Mouse (Mus musculus): ENCODE data around the gene Gpsm2. TPM values are rescaled to one million over a fixed set of nuclear protein-coding genes. Genes with fewer than 3 reads are reported as not detected.
A peak's percentile ranks its signal among the peaks of the same experiment; 100 is the strongest.
"Not testable (repeated sequence)": the region's sequence is repeated elsewhere in the genome, so short reads cannot be mapped to it uniquely, and the experiment has no call there.

The Gpsm2 gene
- polyA plus RNA-seq, 1 experiment from 2014 or later, result 35.9 TPM

DNA sequence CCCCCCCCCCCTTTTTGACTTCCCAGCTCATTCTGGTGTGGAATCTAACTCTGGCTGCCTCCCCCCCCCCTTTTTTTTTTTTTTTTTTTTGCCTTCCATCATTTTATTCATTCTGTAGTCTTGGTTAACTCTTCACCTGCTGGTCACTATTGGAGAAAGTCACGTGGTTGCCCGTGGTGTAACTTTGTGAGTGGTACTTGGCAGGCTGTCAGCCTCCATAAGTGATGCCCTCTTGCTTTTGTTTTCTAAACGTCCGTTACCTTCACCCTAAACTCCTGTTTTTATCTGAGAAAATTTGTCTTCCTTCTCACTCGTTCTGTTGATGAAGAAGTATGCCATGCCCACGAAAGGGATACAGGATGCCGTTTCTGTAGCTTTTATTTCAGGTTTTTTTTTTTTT is 66.6 kb downstream of the Gpsm2 start:
- no peaks in the 10 kb centered on the region for H3K9me3 ChIP-seq (replicated peaks)
- peak overlapping the region; percentile 77 for H3K4me2 ChIP-seq
- H3K27me3 ChIP-seq, result no peaks in the 10 kb centered on the region
- peak overlapping the region; percentile 76; the same call in 1 of the 2 replicates for H3K4me3 ChIP-seq (replicated peaks)
- peaks cover 25% of the 10 kb centered on the region for H3K4me1 ChIP-seq (replicated peaks)
- no peak for DNase-seq
- no peak overlapping the region for H3K9ac ChIP-seq
- peaks cover 20% of the 10 kb centered on the region; the same call in 1 of the 2 replicates for H3K36me3 ChIP-seq
- WGBS (ENCODE audit: insufficient replicate concordance), result 81% methylated on average over 7 of the region's 7 CpGs
- H3K27ac ChIP-seq, result no peak overlapping the region
- no peak for ATAC-seq (ENCODE audit: low read depth)

DNA sequence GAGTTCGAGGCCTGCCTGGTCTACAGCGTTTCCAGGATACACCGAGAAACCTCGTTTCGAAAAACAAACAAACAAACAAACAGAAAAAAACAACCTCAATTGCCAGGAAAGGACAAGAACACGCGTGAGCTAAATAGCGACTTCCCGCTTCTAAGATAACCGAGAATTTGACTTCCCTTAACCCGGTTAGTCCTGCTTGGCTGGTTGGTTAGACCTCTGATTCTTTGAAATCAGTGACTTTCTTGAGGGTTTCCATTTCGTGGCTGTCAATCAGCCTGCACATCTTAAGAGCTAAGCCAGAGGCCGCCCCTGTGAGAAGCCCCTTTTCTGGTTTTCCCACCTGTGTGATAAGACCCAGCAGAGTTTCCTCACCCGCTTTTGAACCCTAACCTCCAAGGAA is 67.5 kb downstream of the Gpsm2 start:
- Histone ChIP-seq H3K4me3 (replicated peaks) (peak overlapping the region; percentile 76), H3K27ac (peak overlapping the region; percentile 71), H3K9ac (peak overlapping the region; percentile 83), H3K4me2 (peak overlapping the region; percentile 77), H3K9me3 (replicated peaks) (no peaks in the 10 kb centered on the region), H3K4me1 (replicated peaks) (peaks cover 25% of the 10 kb centered on the region), H3K36me3 (peaks cover 13% of the 10 kb centered on the region; the same call in 1 of the 2 replicates), H3K27me3 (no peaks in the 10 kb centered on the region)
- ATAC-seq (ENCODE audit: low read depth) (no peak), DNase-seq (no peak)
- WGBS (ENCODE audit: insufficient replicate concordance), result 5% methylated on average over 14 of the region's 14 CpGs

DNA sequence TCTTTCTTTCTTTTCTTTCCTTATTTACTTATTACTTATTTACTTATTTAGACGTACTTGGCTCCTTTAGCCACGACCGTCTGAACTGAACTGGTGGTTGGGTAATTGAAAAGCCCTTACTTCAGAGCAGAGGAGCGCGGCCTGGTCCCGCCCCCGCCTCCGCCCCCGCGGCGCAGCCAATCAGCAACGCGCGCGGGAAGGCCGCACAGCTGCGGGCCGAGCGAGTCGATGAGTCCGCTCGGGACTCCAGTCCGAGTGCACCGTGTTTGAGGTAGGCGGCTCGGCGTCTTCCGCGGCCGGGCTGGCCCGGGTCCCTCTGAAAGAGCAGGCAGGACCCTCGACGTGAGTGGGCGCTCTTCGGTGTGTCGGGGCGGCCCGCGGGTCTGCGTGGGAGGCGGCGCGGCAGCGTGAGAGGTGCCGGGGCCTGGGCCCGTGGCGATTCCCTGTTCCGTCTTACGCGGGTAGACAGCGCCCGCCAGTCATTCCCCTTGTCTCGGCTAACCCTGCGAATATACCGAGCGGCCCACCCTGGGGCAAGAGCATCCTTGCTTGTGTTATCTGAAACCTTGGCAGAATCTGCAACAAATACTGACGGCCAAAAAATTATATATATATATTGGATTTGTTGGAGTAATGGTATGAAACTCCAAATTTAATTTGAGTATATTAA is 68.3 kb downstream of the Gpsm2 start, which contains the start of gene Clcc1:
Gene Clcc1, plus strand, starts transcription at position 204 of the 670 bp plus-strand sequence.
- Histone ChIP-seq H3K36me3 (peaks cover 10% of the 10 kb centered on the region; the same call in 1 of the 2 replicates), H3K27me3 (no peaks in the 10 kb centered on the region), H3K4me1 (replicated peaks) (peaks cover 25% of the 10 kb centered on the region), H3K4me3 (replicated peaks) (peak within 1 kb of the TSS; percentile 76), H3K27ac (peak within 1 kb of the TSS; percentile 71), H3K4me2 (peak within 1 kb of the TSS; percentile 77), H3K9ac (peak within 1 kb of the TSS; percentile 83), H3K9me3 (replicated peaks) (no peaks in the 10 kb centered on the region)
- DNase-seq (peak; percentile 93), ATAC-seq (ENCODE audit: low read depth) (peak; percentile 95)
- under 1% methylated on average over 57 of the region's 57 CpGs for WGBS (ENCODE audit: insufficient replicate concordance)

DNA sequence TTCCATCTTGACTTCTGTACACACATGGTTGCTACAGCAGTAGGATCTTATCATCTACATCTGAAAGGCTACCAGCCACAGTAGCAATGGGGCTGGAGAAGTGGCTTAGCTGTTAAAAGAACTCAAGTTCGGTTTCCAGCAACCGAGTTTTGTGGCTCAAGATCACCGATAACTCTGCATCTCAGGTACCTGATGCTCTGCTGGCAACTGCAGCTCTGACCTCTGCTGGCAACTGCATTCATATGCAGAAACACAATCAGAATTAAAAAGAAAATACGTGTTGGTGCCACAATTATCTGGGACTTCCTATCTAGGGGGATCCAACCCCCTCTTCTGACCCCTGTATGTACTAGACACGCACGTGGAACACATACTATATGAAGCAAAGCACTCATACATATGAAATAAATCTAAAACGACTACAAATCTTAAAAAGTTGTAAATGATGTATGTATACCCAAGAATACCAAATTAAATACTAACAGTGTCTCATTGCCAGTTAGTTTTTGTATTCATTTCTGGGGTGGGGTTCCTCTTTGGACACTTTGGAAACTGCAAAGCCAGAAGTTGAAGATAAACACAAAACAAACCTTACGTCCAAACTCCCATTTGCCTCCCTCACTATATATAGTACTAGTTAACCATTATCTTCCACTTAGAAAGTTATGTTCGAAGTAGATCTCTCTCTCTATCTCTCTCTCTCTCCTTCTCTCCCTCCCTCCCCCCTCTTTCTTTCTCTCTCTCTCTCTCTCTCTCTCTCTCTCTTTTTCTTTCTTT is 69.1 kb downstream of the Gpsm2 start:
- Histone ChIP-seq H3K27ac (no peak overlapping the region), H3K9me3 (replicated peaks) (no peaks in the 10 kb centered on the region), H3K9ac (peak overlapping the region; percentile 46), H3K27me3 (no peaks in the 10 kb centered on the region), H3K36me3 (peaks cover 4% of the 10 kb centered on the region; the same call in 1 of the 2 replicates), H3K4me1 (replicated peaks) (peaks cover 25% of the 10 kb centered on the region), H3K4me3 (replicated peaks) (peak overlapping the region; percentile 39), H3K4me2 (peak overlapping the region; percentile 77)
- no peak for DNase-seq
- WGBS (ENCODE audit: insufficient replicate concordance), result 16% methylated on average over 9 of the region's 9 CpGs
- peak; percentile 41 for ATAC-seq (ENCODE audit: low read depth)

DNA sequence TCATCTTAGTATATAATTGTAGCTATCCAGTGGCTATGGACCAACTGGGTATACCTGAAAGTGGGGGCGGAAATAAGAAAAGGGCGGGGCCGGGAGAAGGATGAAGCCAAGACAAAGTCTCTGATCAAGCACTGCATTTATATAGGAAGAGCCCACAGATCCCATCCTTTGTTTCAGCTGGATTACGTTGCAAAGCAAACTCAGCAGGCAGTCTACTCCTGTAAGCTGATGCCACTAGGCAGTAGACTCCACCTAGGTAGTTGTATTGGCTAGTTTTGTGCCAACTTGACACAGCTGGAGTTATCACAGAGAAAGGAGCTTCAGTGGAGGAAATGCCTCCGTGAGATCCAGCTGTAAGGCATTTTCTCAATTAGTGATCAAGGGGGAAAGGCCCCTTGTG is 74.4 kb downstream of the Gpsm2 start:
- ATAC-seq (ENCODE audit: low read depth); DNase-seq: not testable (repeated sequence)
- 52% methylated on average over 5 of the region's 5 CpGs for WGBS (ENCODE audit: insufficient replicate concordance)

DNA sequence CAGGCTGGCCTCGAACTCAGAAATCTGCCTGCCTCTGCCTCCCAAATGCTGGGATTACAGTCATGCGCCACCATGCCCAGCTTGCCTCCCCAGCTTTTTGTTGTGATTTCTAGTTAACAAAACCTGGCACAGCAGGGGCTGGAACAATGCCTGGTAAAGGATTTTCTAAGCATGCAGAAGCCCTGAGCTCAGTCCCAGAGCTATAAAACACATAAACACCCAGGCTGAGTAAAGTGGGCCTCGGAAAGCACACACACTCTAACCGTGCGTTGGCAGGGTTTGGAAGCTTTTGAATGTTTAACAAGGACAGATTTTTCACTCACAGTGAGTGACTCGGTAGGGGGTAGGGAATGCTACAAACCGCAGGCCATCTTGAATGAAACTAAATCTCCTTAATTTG is 76.1 kb downstream of the Gpsm2 start:
- Histone ChIP-seq H3K4me1 (replicated peaks) (no peaks in the 10 kb centered on the region), H3K4me3 (replicated peaks) (no peak overlapping the region), H3K27ac (no peak overlapping the region), H3K9me3 (replicated peaks) (no peaks in the 10 kb centered on the region), H3K27me3 (no peaks in the 10 kb centered on the region), H3K4me2 (no peak overlapping the region), H3K36me3 (no peaks in the 10 kb centered on the region), H3K9ac (no peak overlapping the region)
- 70% methylated on average over 7 of the region's 7 CpGs for WGBS (ENCODE audit: insufficient replicate concordance)
- no peak for ATAC-seq (ENCODE audit: low read depth)
- DNase-seq, result no peak

More for the DNA sequence above, 74.4 kb downstream of the Gpsm2 start:
- H3K4me3 ChIP-seq (replicated peaks); H3K36me3 ChIP-seq; H3K9me3 ChIP-seq (replicated peaks); H3K4me2 ChIP-seq; H3K4me1 ChIP-seq (replicated peaks); H3K9ac ChIP-seq; H3K27me3 ChIP-seq; H3K27ac ChIP-seq: not testable (repeated sequence)

DNA sequence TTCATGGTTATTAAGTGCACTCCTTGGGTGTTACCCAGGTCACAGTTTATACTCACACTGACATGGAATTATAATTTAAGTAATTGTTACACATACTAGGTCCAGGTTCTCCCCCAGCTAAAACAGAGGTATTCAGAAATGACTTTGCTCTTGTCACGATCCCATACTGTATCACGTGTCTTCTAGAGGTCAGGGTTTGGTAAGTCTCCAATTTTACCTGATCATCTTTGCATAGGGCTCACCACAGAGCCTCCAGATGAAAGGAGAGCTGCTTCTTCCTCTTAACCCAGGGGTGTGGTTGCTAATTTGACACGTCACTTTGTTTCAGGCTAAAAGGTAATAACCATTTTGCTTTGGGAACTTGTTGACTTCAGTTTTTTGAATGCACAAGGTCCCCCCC is 77.3 kb downstream of the Gpsm2 start:
- no peaks in the 10 kb centered on the region for H3K27me3 ChIP-seq
- no peaks in the 10 kb centered on the region for H3K9me3 ChIP-seq (replicated peaks)
- H3K4me3 ChIP-seq (replicated peaks), result no peak overlapping the region
- H3K27ac ChIP-seq, result no peak overlapping the region
- ATAC-seq (ENCODE audit: low read depth) (no peak), DNase-seq (no peak)
- WGBS (ENCODE audit: insufficient replicate concordance), result 71% methylated on average over 3 of the region's 3 CpGs
- no peak overlapping the region for H3K9ac ChIP-seq
- H3K4me1 ChIP-seq (replicated peaks), result no peaks in the 10 kb centered on the region
- no peak overlapping the region for H3K4me2 ChIP-seq
- no peaks in the 10 kb centered on the region for H3K36me3 ChIP-seq

DNA sequence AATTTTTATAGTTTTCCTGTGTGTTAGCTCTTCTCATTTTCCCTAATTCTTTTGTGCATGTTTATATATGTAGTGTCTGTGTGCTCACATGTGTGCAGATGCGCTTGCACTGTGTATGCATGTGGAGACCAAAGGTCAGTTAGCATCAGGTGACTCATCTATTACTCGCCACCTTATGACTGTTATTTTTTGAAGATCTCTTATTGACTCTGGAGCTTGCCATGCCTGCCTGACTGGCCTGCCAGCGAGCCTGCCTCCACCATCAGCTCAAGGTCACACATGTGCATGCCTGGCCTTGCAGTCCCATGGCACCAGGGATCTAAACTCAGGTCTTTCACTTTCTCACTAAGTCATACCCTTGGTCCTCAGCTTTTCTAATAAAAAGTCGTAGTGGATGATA is 81.1 kb downstream of the Gpsm2 start:
- ATAC-seq (ENCODE audit: low read depth), result no peak

DNA sequence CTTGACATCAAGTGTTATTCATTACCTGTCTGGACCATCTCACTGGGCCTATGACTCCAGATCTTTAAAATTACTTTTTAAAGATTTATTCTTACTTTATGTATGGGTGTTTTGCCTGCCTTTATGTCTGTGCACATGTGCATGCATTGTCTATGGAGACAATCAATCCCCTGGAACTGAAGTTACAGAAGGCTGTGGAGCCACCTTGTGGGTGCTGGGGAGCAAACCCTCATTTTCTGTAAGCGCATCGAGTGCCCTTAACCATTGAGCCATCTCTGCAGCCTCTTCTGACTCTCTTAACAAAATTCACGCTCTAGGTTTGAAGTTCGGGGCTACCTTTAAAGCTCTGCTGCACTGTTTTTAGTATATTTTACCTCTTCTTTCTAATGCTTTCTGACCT is 82.7 kb downstream of the Gpsm2 start:
- Histone ChIP-seq H3K9me3 (replicated peaks) (no peaks in the 10 kb centered on the region), H3K9ac (no peak overlapping the region), H3K27me3 (no peaks in the 10 kb centered on the region), H3K4me3 (replicated peaks) (no peak overlapping the region), H3K4me1 (replicated peaks) (no peaks in the 10 kb centered on the region), H3K27ac (no peak overlapping the region), H3K4me2 (no peak overlapping the region), H3K36me3 (no peaks in the 10 kb centered on the region)
- DNase-seq (no peak), ATAC-seq (ENCODE audit: low read depth) (no peak)
- WGBS (ENCODE audit: insufficient replicate concordance), result 69% methylated on average over 4 of the region's 4 CpGs

More for the DNA sequence above, 81.1 kb downstream of the Gpsm2 start:
- Histone ChIP-seq H3K9ac (no peak overlapping the region), H3K4me1 (replicated peaks) (no peaks in the 10 kb centered on the region), H3K4me3 (replicated peaks) (no peak overlapping the region), H3K36me3 (no peaks in the 10 kb centered on the region), H3K27ac (no peak overlapping the region), H3K4me2 (no peak overlapping the region), H3K27me3 (no peaks in the 10 kb centered on the region), H3K9me3 (replicated peaks) (no peaks in the 10 kb centered on the region)
- DNase-seq, result no peak
- 68% methylated on average over 4 of the region's 4 CpGs for WGBS (ENCODE audit: insufficient replicate concordance)

DNA sequence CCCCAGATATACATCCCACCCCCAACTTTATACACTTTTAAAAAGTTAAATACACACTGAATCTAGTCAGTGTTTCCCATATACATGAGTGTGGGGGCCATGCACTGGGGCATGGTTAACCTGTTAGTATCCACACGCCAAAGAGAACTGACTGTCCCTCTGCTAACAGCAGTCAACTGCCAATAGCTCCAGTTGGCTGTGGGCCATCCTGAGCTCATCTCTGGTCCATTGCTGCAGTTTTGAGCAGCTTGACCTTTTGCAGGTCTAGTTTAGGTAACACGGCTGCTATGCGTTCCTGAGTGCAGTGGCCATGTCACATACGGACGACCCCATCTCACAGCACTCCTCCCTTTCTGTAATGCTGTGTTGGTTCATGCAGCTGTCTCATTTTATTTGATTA is 87.3 kb downstream of the Gpsm2 start:
- Histone ChIP-seq H3K27ac (no peak overlapping the region), H3K36me3 (no peaks in the 10 kb centered on the region), H3K9me3 (replicated peaks) (no peaks in the 10 kb centered on the region), H3K4me3 (replicated peaks) (no peak overlapping the region), H3K9ac (no peak overlapping the region), H3K4me1 (replicated peaks) (no peaks in the 10 kb centered on the region), H3K4me2 (no peak overlapping the region), H3K27me3 (no peaks in the 10 kb centered on the region)
- ATAC-seq (ENCODE audit: low read depth), result no peak
- no peak for DNase-seq
- WGBS (ENCODE audit: insufficient replicate concordance), result 86% methylated on average over 5 of the region's 5 CpGs
